Mouse (Mus musculus) ovary, adult 18-20 months (tissue): ENCODE data around the gene Eif4h.
"Not testable (repeated sequence)": the region's sequence is repeated elsewhere in the genome, so short reads cannot be mapped to it uniquely, and the experiment has no call there.

Experiments used
- DNase-seq: peaks from one replicate; pipeline ENCODE4 v3.0.0; 2022; ENCODE audit warnings: low spot score, mixed read lengths

Eif4h gene

GRCm38 (mm10) chr5:134648976-134649375 lies 9.7 kb upstream of the Eif4h start:
- not testable (repeated sequence) for DNase-seq

- no peak for DNase-seq
These were observed 8.1 kb upstream of the Eif4h start for GRCm38 (mm10) chr5:134647394-134647793.

GRCm38 (mm10) chr5:134646461-134646860 lies 7.2 kb upstream of the Eif4h start:
- DNase-seq, result no peak

GRCm38 (mm10) chr5:134644643-134645118 lies 5.4 kb upstream of the Eif4h start:
- DNase-seq, result no peak

GRCm38 (mm10) chr5:134644121-134644520 lies 4.8 kb upstream of the Eif4h start:
- DNase-seq, result no peak

GRCm38 (mm10) chr5:134640371-134640770 lies 1.1 kb upstream of the Eif4h start:
- DNase-seq, result no peak

GRCm38 (mm10) chr5:134638461-134639268 lies 625 bp downstream of the Eif4h start:
- DNase-seq, result no peak

- no peak for DNase-seq
These were observed 1.4 kb downstream of the Eif4h start for GRCm38 (mm10) chr5:134637820-134638367.

- no peak for DNase-seq
These were observed 6.4 kb downstream of the Eif4h start for GRCm38 (mm10) chr5:134632841-134633240.

- no peak for DNase-seq
These were observed 8.5 kb downstream of the Eif4h start for GRCm38 (mm10) chr5:134630835-134631234.

GRCm38 (mm10) chr5:134629508-134629907 lies 9.8 kb downstream of the Eif4h start:
- no peak for DNase-seq

- DNase-seq, result no peak
These were observed 17.2 kb downstream of the Eif4h start for GRCm38 (mm10) chr5:134622069-134622468.

- DNase-seq, result no peak
These were observed 18.1 kb downstream of the Eif4h start for GRCm38 (mm10) chr5:134621099-134621640.

- DNase-seq, result no peak
These were observed 18.8 kb downstream of the Eif4h start for GRCm38 (mm10) chr5:134620457-134620856.

GRCm38 (mm10) chr5:134617071-134617470 lies 22.2 kb downstream of the Eif4h start:
- DNase-seq, result no peak

- no peak for DNase-seq
These were observed 23.5 kb downstream of the Eif4h start for GRCm38 (mm10) chr5:134615780-134616179.

GRCm38 (mm10) chr5:134615380-134615779 lies 23.9 kb downstream of the Eif4h start:
- no peak for DNase-seq

GRCm38 (mm10) chr5:134614802-134615201 lies 24.5 kb downstream of the Eif4h start, which contains the start of gene Lat2:
Gene Lat2 (minus strand): TSS chr5:134615025.
- DNase-seq, result no peak

GRCm38 (mm10) chr5:134614296-134614695 lies 25.0 kb downstream of the Eif4h start:
- no peak for DNase-seq

- DNase-seq, result no peak
These were observed 25.6 kb downstream of the Eif4h start for GRCm38 (mm10) chr5:134613727-134614126.

- no peak for DNase-seq
These were observed 27.3 kb downstream of the Eif4h start for GRCm38 (mm10) chr5:134611810-134612521.

GRCm38 (mm10) chr5:134609916-134610643 lies 29.2 kb downstream of the Eif4h start:
- DNase-seq, result no peak
